Mouse (Mus musculus) small intestine, adult 2 months (tissue): ENCODE results near the gene Dgat2l6. TPM values are rescaled to one million over a fixed set of nuclear protein-coding genes. Genes with fewer than 3 reads are reported as not detected.

ENCODE experiments used
- H3K27ac ChIP-seq: fragments of 200-500 bp; 2 replicates; pipeline ENCODE4 v1.5.1; 2012; ENCODE audit warnings: low read depth, low read length, control low read depth, inconsistent platforms; ENCODE audit not compliant: insufficient read depth
- H3K27me3 ChIP-seq: fragments of 200-500 bp; 2 replicates; pipeline ENCODE4 v1.6.1; 2012; ENCODE audit warnings: mild to moderate bottlenecking, moderate library complexity, low read length, inconsistent platforms; ENCODE audit not compliant: control insufficient read depth, insufficient read depth
- H3K36me3 ChIP-seq: fragments of 200-500 bp; 2 replicates; pipeline ENCODE4 v1.6.1; 2012; ENCODE audit warnings: mild to moderate bottlenecking, low read length, control low read depth, inconsistent platforms; ENCODE audit not compliant: control insufficient read depth, insufficient read depth
- H3K4me1 ChIP-seq: fragments of 200-500 bp; 2 replicates; pipeline ENCODE4 v1.6.1; 2012; ENCODE audit warnings: low read length, inconsistent platforms, mixed read lengths; ENCODE audit not compliant: control insufficient read depth, insufficient read depth, insufficient read length
- H3K4me3 ChIP-seq: fragments of 200-500 bp; 2 replicates; pipeline ENCODE4 v1.5.1; 2012; ENCODE audit warnings: low read depth, mild to moderate bottlenecking, control low read depth, inconsistent platforms, low read length, moderate library complexity
- CTCF ChIP-seq: fragments of 200-500 bp; IDR thresholded peaks from 2 replicates; pipeline ENCODE4 v1.5.1; 2012; ENCODE audit warnings: low read depth, mild to moderate bottlenecking, control low read depth, inconsistent platforms, low read length, moderate library complexity, mixed read lengths; ENCODE audit not compliant: insufficient replicate concordance, insufficient read length; ENCODE audit errors: extremely low read depth
- POLR2A ChIP-seq: fragments of 200-500 bp; IDR thresholded peaks from 2 replicates; pipeline ENCODE4 v1.6.1; 2012; ENCODE audit warnings: low read depth, mild to moderate bottlenecking, control low read depth, inconsistent platforms, low read length, moderate library complexity
- WGBS: fragments of 180-500 bp; shearing (Covaris S2); methylation state at CpG from one replicate; pipeline ENCODE4 v1.1.7; 2018; 5-methylcytosine and 5-hydroxymethylcytosine counted together
- polyA plus RNA-seq: library from polyadenylated mRNA; depleted of rRNA; stranded (reverse); fragments of >200 nt; gene quantifications from 2 replicates; pipeline ENCODE4 v1.2.3, GENCODE M21; 2012; rRNA removed

The Dgat2l6 gene
- polyA plus RNA-seq, 1 experiment = not detected

DNA sequence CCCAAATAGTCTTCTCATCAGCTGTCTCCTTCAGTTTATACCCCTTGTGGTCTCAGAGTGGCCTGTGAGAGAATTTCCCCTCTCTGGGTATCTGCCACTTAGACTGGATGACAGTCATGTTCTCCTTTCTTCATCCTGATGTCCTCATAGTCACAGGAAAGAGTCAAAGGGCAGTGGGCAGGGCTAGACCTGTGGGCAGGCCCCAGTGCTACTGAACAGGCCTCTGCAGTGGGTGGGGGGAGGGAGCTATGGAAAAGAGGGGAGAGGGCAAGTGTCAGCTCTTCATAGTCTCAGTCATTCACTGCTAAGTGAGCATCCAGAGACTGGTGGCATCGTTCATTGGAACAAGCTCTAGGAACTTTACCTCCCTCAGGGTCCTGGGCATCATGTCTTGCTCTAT is 47.3 kb downstream of the Dgat2l6 start, which contains the start of gene Awat1:
Gene Awat1, plus strand, starts transcription at position 301 of the 400 bp plus-strand sequence.
- no peak within 1 kb of the TSS for H3K27ac ChIP-seq
- H3K36me3 ChIP-seq = no peaks in the 10 kb centered on the region
- H3K27me3 ChIP-seq = no peaks in the 10 kb centered on the region
- 86% methylated on average over 1 of the region's 1 CpGs for WGBS
- no peaks in the 10 kb centered on the region for H3K4me1 ChIP-seq
- no peak within 1 kb of the TSS for H3K4me3 ChIP-seq
- TF ChIP-seq CTCF (no peak), POLR2A (no peak)

- no peak within 1 kb of the TSS for H3K4me3 ChIP-seq
- TF ChIP-seq CTCF = no peak
- WGBS = 25% methylated on average over 4 of the region's 4 CpGs
- no peak within 1 kb of the TSS for H3K27ac ChIP-seq
- no peaks in the 10 kb centered on the region for H3K27me3 ChIP-seq
- no peaks in the 10 kb centered on the region for H3K36me3 ChIP-seq
- H3K4me1 ChIP-seq = no peaks in the 10 kb centered on the region
Measured at GRCm38 (mm10) chrX:100594791-100595190, 70.2 kb downstream of the Dgat2l6 start, which contains the start of gene P2ry4. TSS of gene P2ry4 (minus strand) at chrX:100594869.

Other genes starting within 250 kb of the Dgat2l6 start
- not detected in 2 replicates for gene Otud6a, start 95.8 kb upstream of the Dgat2l6 start, polyA plus RNA-seq
- gene Awat2, start 82.1 kb upstream of the Dgat2l6 start, polyA plus RNA-seq = 0.25 and 0.27 TPM in 2 replicates
- 5.7 and 11.1 TPM in 2 replicates for gene Igbp1, start 30.5 kb upstream of the Dgat2l6 start, polyA plus RNA-seq
- not detected in 2 replicates for gene Awat1, start 47.4 kb downstream of the Dgat2l6 start, polyA plus RNA-seq
- gene P2ry4, start 70.0 kb downstream of the Dgat2l6 start, polyA plus RNA-seq = 7.6 TPM in 1 of 2 replicates, not detected in the other
- not detected in 2 replicates for gene Arr3, start 80.7 kb downstream of the Dgat2l6 start, polyA plus RNA-seq
- 0.61 and 1.2 TPM in 2 replicates for gene Kif4, start 100.9 kb downstream of the Dgat2l6 start, polyA plus RNA-seq
- gene Pdzd11, start 101.7 kb downstream of the Dgat2l6 start, polyA plus RNA-seq = 7.6 and 10.7 TPM in 2 replicates
- 21.2 and 61.2 TPM in 2 replicates for gene Gdpd2, start 205.0 kb downstream of the Dgat2l6 start, polyA plus RNA-seq
- gene Dlg3, start 242.9 kb downstream of the Dgat2l6 start, polyA plus RNA-seq = 10.7 and 28.8 TPM in 2 replicates